Mouse (Mus musculus): Measurements from ENCODE around the gene Dbp. TPM values are rescaled to one million over a fixed set of nuclear protein-coding genes. Genes with fewer than 3 reads are reported as not detected.
"Not testable (repeated sequence)": the region's sequence is repeated elsewhere in the genome, so short reads cannot be mapped to it uniquely, and the experiment has no call there.

Dbp gene
- polyA plus RNA-seq (2015; fragmentation: Nextera tagmentation; extraction: Ambion mirVana), result 2.2 and 3.5 TPM in 2 replicates

DNA sequence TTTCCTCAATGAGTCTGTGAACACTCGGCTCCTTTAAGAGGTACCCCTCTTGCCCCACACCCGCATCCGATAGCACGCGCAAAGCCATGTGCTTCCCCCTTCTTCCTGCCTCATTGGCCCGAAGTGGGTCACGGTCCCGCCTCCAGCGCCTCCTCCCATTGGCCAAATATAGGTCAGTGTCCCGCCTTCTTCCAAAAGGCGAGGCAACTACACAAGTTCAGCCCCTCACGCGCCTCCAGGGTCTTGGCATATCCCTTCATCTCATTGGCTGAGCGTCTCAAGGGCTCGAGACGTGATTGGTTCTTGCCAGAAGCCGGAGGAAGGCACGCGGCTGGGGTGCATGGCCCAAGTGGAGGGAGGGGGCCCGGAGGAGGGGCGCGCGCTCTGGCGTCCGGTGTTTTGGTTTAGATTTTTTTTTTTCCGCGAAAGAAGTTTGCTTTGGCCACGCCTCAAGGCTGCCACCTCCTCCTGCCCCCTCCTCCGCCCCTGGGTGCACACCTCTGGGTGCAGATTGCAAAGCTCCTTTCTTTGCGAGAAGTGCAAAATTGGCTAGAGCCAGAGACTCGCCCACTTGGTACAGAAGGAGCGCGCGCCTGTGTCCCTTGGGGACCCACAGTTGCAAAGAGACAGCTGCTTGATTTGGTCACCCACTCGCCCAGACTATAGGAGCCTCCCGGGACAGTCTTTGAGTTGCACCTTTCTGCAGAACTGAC, at the start of gene Dbp:
TSS of gene Dbp (plus strand) at position 359 of the 713 bp plus-strand sequence.
- Histone ChIP-seq H3K4me1 (peaks cover 69% of the 10 kb centered on the region), H3K36me3 (peaks cover 4% of the 10 kb centered on the region), H3K27me3 (replicated peaks) (peaks cover 18% of the 10 kb centered on the region), H3K4me3 (peak within 1 kb of the TSS; percentile 82), H3K27ac (replicated peaks) (peak within 1 kb of the TSS; percentile 92), H3K4me2 (peak within 1 kb of the TSS; percentile 99), H3K9ac (peak within 1 kb of the TSS; percentile 91), H3K9me3 (no peaks in the 10 kb centered on the region)
- WGBS, result under 1% methylated on average over 36 of the region's 36 CpGs
- peak; percentile 79 for ATAC-seq (ENCODE audit: extremely low read depth, insufficient number of reproducible peaks, low FRiP score, low TSS enrichment)

- Histone ChIP-seq H3K27me3 (replicated peaks) (no peaks in the 10 kb centered on the region), H3K27ac (replicated peaks) (no peak overlapping the region), H3K36me3 (no peaks in the 10 kb centered on the region), H3K9ac (no peak overlapping the region), H3K9me3 (peaks cover 6% of the 10 kb centered on the region; the same call in 1 of the 2 replicates), H3K4me2 (no peak overlapping the region), H3K4me1 (peaks cover 18% of the 10 kb centered on the region), H3K4me3 (no peak overlapping the region)
- ATAC-seq (ENCODE audit: extremely low read depth, insufficient number of reproducible peaks, low FRiP score, low TSS enrichment), result no peak
- 80% methylated on average over 11 of the region's 11 CpGs for WGBS
Measured at GRCm38 (mm10) chr7:45660746-45661478, 44.0 kb upstream of the Dbp start.

DNA sequence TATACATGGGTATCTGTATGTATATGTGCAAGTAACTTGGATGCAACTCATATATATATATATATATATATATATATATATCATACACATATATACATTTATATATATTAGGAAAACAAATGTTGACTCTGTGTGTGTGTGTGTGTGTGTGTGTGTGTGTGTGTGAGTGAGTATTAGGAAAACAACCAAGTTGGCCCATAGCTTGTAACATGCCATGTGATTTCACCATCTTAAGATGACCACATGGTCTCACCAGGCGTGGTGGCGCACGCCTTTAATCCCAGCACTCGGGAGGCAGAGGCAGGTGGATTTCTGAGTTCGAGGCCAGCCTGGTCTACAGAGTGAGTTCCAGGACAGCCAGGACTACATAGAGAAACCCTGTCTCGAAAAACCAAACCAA, 43.2 kb upstream of the Dbp start:
- not testable (repeated sequence) for H3K36me3 ChIP-seq; H3K27ac ChIP-seq (replicated peaks); ATAC-seq (ENCODE audit: extremely low read depth, insufficient number of reproducible peaks, low FRiP score, low TSS enrichment); H3K9me3 ChIP-seq; H3K4me3 ChIP-seq; H3K4me2 ChIP-seq; H3K27me3 ChIP-seq (replicated peaks); H3K9ac ChIP-seq
- H3K4me1 ChIP-seq, result peaks cover 18% of the 10 kb centered on the region
- 84% methylated on average over 6 of the region's 6 CpGs for WGBS

- no peak overlapping the region for H3K4me2 ChIP-seq
- H3K27me3 ChIP-seq (replicated peaks), result no peaks in the 10 kb centered on the region; the same call in 1 of the 2 replicates
- ATAC-seq (ENCODE audit: extremely low read depth, insufficient number of reproducible peaks, low FRiP score, low TSS enrichment), result no peak
- H3K4me1 ChIP-seq, result peaks cover 18% of the 10 kb centered on the region
- WGBS, result 52% methylated on average over 13 of the region's 13 CpGs
- peaks cover 6% of the 10 kb centered on the region for H3K9me3 ChIP-seq
- H3K36me3 ChIP-seq, result no peaks in the 10 kb centered on the region
- no peak overlapping the region for H3K4me3 ChIP-seq
- H3K9ac ChIP-seq, result no peak overlapping the region
- H3K27ac ChIP-seq (replicated peaks), result no peak overlapping the region
Measured at GRCm38 (mm10) chr7:45665303-45666138, 39.4 kb upstream of the Dbp start.

- no peak for ATAC-seq (ENCODE audit: extremely low read depth, insufficient number of reproducible peaks, low FRiP score, low TSS enrichment)
- no peaks in the 10 kb centered on the region for H3K36me3 ChIP-seq
- no peak within 1 kb of the TSS for H3K4me2 ChIP-seq
- no peak within 1 kb of the TSS for H3K4me3 ChIP-seq
- H3K4me1 ChIP-seq, result peaks cover 18% of the 10 kb centered on the region
- H3K9ac ChIP-seq, result no peak within 1 kb of the TSS
- H3K9me3 ChIP-seq, result peaks cover 6% of the 10 kb centered on the region
- H3K27ac ChIP-seq (replicated peaks), result no peak within 1 kb of the TSS
- no peaks in the 10 kb centered on the region; the same call in 1 of the 2 replicates for H3K27me3 ChIP-seq (replicated peaks)
- 75% methylated on average over 7 of the region's 7 CpGs for WGBS
Measured at GRCm38 (mm10) chr7:45666161-45666560, 38.7 kb upstream of the Dbp start, which contains the start of gene Fut2. Gene Fut2, minus strand, starts transcription at chr7:45666394.

GRCm38 (mm10) chr7:45667761-45668160, 37.1 kb upstream of the Dbp start:
- Histone ChIP-seq H3K4me1 (peaks cover 18% of the 10 kb centered on the region), H3K9ac (no peak overlapping the region)
- WGBS, result 57% methylated on average over 14 of the region's 14 CpGs

DNA sequence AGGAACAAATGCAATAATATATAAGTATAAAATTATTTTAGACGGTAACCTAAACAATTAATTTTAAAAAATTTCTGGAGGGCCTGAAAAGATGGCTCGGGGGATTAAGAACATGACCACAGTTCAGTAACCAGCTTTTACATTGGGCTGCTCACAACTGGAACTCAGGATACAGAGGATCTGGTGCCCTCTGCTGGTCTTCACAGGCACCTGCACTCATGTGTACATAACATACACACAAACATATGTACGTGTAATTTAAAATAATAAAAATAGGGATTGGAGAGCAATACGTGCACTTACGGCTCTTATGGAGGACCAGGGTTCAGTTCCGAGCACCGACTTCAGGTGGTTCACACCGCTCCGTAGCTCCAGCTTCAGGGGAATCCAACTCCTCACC, 36.0 kb upstream of the Dbp start:
- H3K27ac ChIP-seq (replicated peaks), result no peak overlapping the region
- 93% methylated on average over 9 of the region's 9 CpGs for WGBS
- no peak overlapping the region for H3K9ac ChIP-seq
- no peak for ATAC-seq (ENCODE audit: extremely low read depth, insufficient number of reproducible peaks, low FRiP score, low TSS enrichment)
- peaks cover 18% of the 10 kb centered on the region for H3K4me1 ChIP-seq
- H3K4me2 ChIP-seq, result no peak overlapping the region
- no peak overlapping the region for H3K4me3 ChIP-seq
- peaks cover 6% of the 10 kb centered on the region for H3K9me3 ChIP-seq
- H3K36me3 ChIP-seq, result no peaks in the 10 kb centered on the region
- H3K27me3 ChIP-seq (replicated peaks), result peaks cover 9% of the 10 kb centered on the region; the same call in 1 of the 2 replicates

More at GRCm38 (mm10) chr7:45667761-45668160, 37.1 kb upstream of the Dbp start:
- H3K27ac ChIP-seq (replicated peaks), result no peak overlapping the region
- H3K36me3 ChIP-seq, result no peaks in the 10 kb centered on the region
- H3K4me2 ChIP-seq, result no peak overlapping the region
- no peak for ATAC-seq (ENCODE audit: extremely low read depth, insufficient number of reproducible peaks, low FRiP score, low TSS enrichment)
- no peak overlapping the region for H3K4me3 ChIP-seq
- H3K27me3 ChIP-seq (replicated peaks), result peaks cover 5% of the 10 kb centered on the region; the same call in 1 of the 2 replicates
- H3K9me3 ChIP-seq, result peaks cover 6% of the 10 kb centered on the region

GRCm38 (mm10) chr7:45677627-45678295, 27.1 kb upstream of the Dbp start:
- WGBS, result 70% methylated on average over 7 of the region's 7 CpGs
- Histone ChIP-seq H3K9me3 (no peaks in the 10 kb centered on the region), H3K9ac (no peak overlapping the region), H3K4me2 (no peak overlapping the region), H3K27me3 (replicated peaks) (0 out of 2 replicates have a peak, but pooled peaks cover 5% of the 10 kb centered on the region), H3K4me1 (peaks cover 32% of the 10 kb centered on the region), H3K27ac (replicated peaks) (no peak overlapping the region), H3K36me3 (no peaks in the 10 kb centered on the region), H3K4me3 (no peak overlapping the region)
- ATAC-seq (ENCODE audit: extremely low read depth, insufficient number of reproducible peaks, low FRiP score, low TSS enrichment), result no peak

- 84% methylated on average over 14 of the region's 14 CpGs for WGBS
- H3K9ac ChIP-seq, result no peak overlapping the region
- no peak for ATAC-seq (ENCODE audit: extremely low read depth, insufficient number of reproducible peaks, low FRiP score, low TSS enrichment)
- no peak overlapping the region for H3K4me3 ChIP-seq
- H3K27me3 ChIP-seq (replicated peaks), result peaks cover 6% of the 10 kb centered on the region; the same call in 1 of the 2 replicates
- H3K36me3 ChIP-seq, result no peaks in the 10 kb centered on the region
- H3K9me3 ChIP-seq, result no peaks in the 10 kb centered on the region
- H3K4me1 ChIP-seq, result peaks cover 32% of the 10 kb centered on the region
- H3K4me2 ChIP-seq, result no peak overlapping the region
- no peak overlapping the region for H3K27ac ChIP-seq (replicated peaks)
Measured at GRCm38 (mm10) chr7:45678513-45678912, 26.4 kb upstream of the Dbp start.

DNA sequence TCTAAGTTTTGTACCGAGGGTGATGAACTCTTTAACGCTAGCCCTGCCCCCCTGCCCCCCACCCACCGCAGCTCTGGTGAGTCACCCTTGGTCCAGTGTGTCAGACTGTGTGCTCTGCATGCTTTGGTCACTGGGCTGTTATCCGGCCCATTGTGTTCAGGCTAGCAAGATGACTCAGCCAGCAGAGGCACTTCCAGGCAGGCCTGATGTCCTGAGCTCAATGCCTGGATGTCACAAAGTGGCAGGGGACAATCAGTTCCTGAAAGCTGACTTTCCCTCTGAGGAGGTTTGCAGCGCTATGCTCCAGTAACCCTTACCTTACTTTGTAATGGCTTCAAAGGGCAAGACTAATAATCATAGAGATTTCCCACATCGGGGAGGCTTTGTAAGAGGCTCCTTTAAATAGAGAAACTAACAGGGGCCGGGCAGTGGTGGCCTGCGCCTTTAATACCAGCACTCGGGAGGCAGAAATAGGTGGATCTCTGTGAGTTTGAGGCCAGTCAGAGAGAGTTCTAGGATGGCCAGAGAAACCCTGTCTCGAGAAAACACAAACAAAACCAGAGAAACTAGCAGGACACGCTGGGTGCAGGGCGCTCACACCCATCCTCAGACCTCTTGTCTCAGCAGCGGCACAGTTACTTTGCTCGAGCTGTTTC, 24.8 kb upstream of the Dbp start:
- Histone ChIP-seq H3K4me2 (no peak overlapping the region), H3K36me3 (no peaks in the 10 kb centered on the region), H3K9me3 (no peaks in the 10 kb centered on the region), H3K27ac (replicated peaks) (peak overlapping the region; percentile 59), H3K4me3 (no peak overlapping the region), H3K9ac (0 out of 2 replicates have a peak overlapping the region, but pooled peaks have one; percentile 20), H3K4me1 (peaks cover 32% of the 10 kb centered on the region), H3K27me3 (replicated peaks) (peaks cover 16% of the 10 kb centered on the region; the same call in 1 of the 2 replicates)
- ATAC-seq (ENCODE audit: extremely low read depth, insufficient number of reproducible peaks, low FRiP score, low TSS enrichment), result no peak
- WGBS, result 57% methylated on average over 14 of the region's 14 CpGs
